Mouse (Mus musculus): ENCODE measurements at regions not wholly inside any gene's neighbourhood (a gene's known extent, or its start where the extent isn't known, plus 50 kb on each side); places are given as distances from the start of the nearest gene placed in this dataset.

Small RNAs in the stretch of these regions (microRNA-seq; reads per million reads assigned to microRNA genes)
- gene Mir30b (571 to 593 reads per million in 2 experiments), gene Mir30d (34,124 to 39,600 reads per million in 2 experiments)
